Mouse (Mus musculus) liver, adult 2 months (tissue): ENCODE measurements at regions not wholly inside any gene's neighbourhood (a gene's known extent, or its start where the extent isn't known, plus 50 kb on each side); places are given as distances from the start of the nearest gene placed in this dataset.

Experiments
- DNase-seq: peaks from one replicate; pipeline ENCODE4 v3.0.0-alpha.2; 2011; ENCODE audit warnings: low read depth, low spot score; ENCODE audit errors: extremely low read depth
- H3K27ac ChIP-seq: fragments of 200-500 bp; replicated peaks from 2 replicates; pipeline ENCODE4 v1.5.1; 2012; ENCODE audit warnings: low read depth, mild to moderate bottlenecking, control low read depth, inconsistent platforms, low read length; ENCODE audit not compliant: insufficient read depth
- H3K27me3 ChIP-seq: fragments of 200-500 bp; 2 replicates; pipeline ENCODE4 v1.6.1; 2012; ENCODE audit warnings: mild to moderate bottlenecking, moderate library complexity, low read length, inconsistent platforms; ENCODE audit not compliant: control insufficient read depth, insufficient read depth
- H3K36me3 ChIP-seq: fragments of 200-500 bp; 2 replicates; pipeline ENCODE4 v1.6.1; 2012; ENCODE audit warnings: low read length, inconsistent platforms; ENCODE audit not compliant: control insufficient read depth, insufficient read depth
- H3K4me1 ChIP-seq: fragments of 200-500 bp; 2 replicates; pipeline ENCODE4 v1.6.1; 2011; ENCODE audit warnings: low read length; ENCODE audit not compliant: control insufficient read depth, insufficient read depth
- H3K4me3 ChIP-seq: fragments of 200-500 bp; 2 replicates; pipeline ENCODE4 v1.5.1; 2011; ENCODE audit warnings: low read depth, mild to moderate bottlenecking, control low read depth, low read length, moderate library complexity; ENCODE audit not compliant: insufficient read depth
- H3K79me2 ChIP-seq: fragments of 200-500 bp; 2 replicates; pipeline ENCODE4 v1.6.1; 2012; ENCODE audit warnings: inconsistent platforms, mild to moderate bottlenecking, low read length, moderate library complexity; ENCODE audit not compliant: control insufficient read depth, insufficient read depth
- H3K9ac ChIP-seq: fragments of 200-500 bp; 2 replicates; pipeline ENCODE4 v1.6.1; 2012; ENCODE audit warnings: low read depth, mild to moderate bottlenecking, control low read depth, inconsistent platforms, low read length
- CTCF ChIP-seq: fragments of 200-500 bp; IDR thresholded peaks from 2 replicates; pipeline ENCODE4 v1.5.1; 2011; ENCODE audit warnings: low read depth, low read length, control low read depth
- POLR2A ChIP-seq: fragments of 200-500 bp; IDR thresholded peaks from 2 replicates; pipeline ENCODE4 v1.6.1; 2011; ENCODE audit warnings: low read length, control low read depth; ENCODE audit not compliant: insufficient read depth; ENCODE audit errors: extremely low read depth
- WGBS: fragments of 180-500 bp; shearing (Covaris S2); methylation state at CpG from one replicate; pipeline ENCODE4 v1.1.7; 2018; 5-methylcytosine and 5-hydroxymethylcytosine counted together

- Histone ChIP-seq H3K4me1 (no peaks in the 10 kb centered on the region), H3K27ac (no peak overlapping the region), H3K79me2 (no peaks in the 10 kb centered on the region), H3K9ac (no peak overlapping the region), H3K4me3 (no peak overlapping the region), H3K36me3 (no peaks in the 10 kb centered on the region), H3K27me3 (no peaks in the 10 kb centered on the region)
- no peak for DNase-seq
- WGBS: 81% methylated on average over 12 of the region's 12 CpGs
- TF ChIP-seq POLR2A (no peak), CTCF (no peak)
Observed at GRCm38 (mm10) chr9:101424974-101425670, 173.5 kb upstream of the Ppp2r3a start.

DNA sequence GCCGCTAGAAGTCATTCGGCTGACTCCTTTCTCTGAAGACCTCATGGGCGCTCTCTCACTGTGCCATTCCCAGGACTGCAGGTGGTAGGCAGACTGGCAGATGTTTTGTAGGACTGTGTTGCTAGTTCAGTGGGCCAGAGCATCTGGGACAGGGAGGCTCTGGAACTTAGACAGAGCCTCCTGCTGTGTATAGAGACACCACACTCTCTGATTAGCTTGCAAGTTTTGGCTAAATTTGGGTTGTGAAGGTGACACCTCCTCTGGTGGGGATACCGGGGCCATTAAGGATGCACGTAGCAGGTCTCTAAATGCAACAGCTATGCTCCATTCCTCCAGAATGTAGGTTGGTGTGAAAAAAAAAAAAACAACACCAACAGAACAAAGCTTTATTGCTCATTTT is 171.4 kb upstream of the Ppp2r3a start:
- no peaks in the 10 kb centered on the region for H3K27me3 ChIP-seq
- H3K27ac ChIP-seq: no peak overlapping the region
- no peak for TF ChIP-seq CTCF
- TF ChIP-seq POLR2A: no peak
- no peak overlapping the region for H3K9ac ChIP-seq
- no peaks in the 10 kb centered on the region for H3K79me2 ChIP-seq
- 95% methylated on average over 5 of the region's 5 CpGs for WGBS
- no peak overlapping the region for H3K4me3 ChIP-seq
- no peak for DNase-seq
- no peaks in the 10 kb centered on the region for H3K36me3 ChIP-seq
- no peaks in the 10 kb centered on the region for H3K4me1 ChIP-seq

- TF ChIP-seq CTCF (no peak), POLR2A (no peak)
- H3K36me3 ChIP-seq: no peaks in the 10 kb centered on the region
- no peak for DNase-seq
- no peak overlapping the region for H3K27ac ChIP-seq
- H3K79me2 ChIP-seq: no peaks in the 10 kb centered on the region
- H3K27me3 ChIP-seq: no peaks in the 10 kb centered on the region
- H3K4me3 ChIP-seq: no peak overlapping the region
- no peak overlapping the region for H3K9ac ChIP-seq
- 79% methylated on average over 11 of the region's 11 CpGs for WGBS
- H3K4me1 ChIP-seq: no peaks in the 10 kb centered on the region
Observed at GRCm38 (mm10) chr9:101422006-101422405, 170.4 kb upstream of the Ppp2r3a start.

DNA sequence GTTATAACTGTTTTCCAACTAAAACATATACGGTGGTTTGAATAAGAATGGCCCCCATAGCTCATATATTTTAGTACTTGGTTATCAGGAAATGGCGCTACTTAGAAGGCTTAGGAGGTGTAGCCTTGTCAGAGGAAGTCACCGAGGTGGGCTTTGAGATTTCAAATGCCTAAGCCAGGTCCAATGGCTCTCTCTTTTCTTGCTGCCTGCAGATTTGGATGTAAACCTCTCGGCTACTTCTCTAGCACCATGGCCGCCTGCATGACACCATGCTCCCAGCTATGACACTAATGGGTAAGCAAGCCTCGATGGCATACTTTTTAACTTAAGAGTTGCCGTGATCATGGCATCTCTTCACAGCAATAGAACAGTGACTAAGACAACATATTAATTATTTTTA is 169.5 kb upstream of the Ppp2r3a start:
- no peaks in the 10 kb centered on the region for H3K27me3 ChIP-seq
- 89% methylated on average over 7 of the region's 7 CpGs for WGBS
- H3K79me2 ChIP-seq: no peaks in the 10 kb centered on the region
- TF ChIP-seq POLR2A: no peak
- TF ChIP-seq CTCF: no peak
- no peak overlapping the region for H3K27ac ChIP-seq
- DNase-seq: no peak
- H3K4me1 ChIP-seq: no peaks in the 10 kb centered on the region
- no peak overlapping the region for H3K9ac ChIP-seq
- no peak overlapping the region for H3K4me3 ChIP-seq
- no peaks in the 10 kb centered on the region for H3K36me3 ChIP-seq

DNA sequence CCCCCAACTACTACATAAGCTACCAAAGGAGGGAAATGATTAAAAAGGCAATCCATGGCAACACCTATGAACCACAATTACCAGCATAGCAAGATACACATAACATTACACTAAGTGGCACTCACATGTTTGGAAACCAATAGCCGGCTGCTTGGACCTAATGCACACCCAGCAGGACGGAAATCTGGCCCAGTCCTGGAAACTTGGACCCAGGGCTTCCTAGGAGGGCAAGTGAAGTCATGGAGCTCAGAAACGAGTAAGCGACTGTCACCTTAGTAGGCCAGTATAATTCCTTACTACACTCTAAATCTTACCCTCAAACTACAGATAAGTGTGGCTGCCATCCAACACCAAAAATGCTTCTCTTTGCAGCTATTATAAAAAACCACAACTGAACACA is 168.6 kb upstream of the Ppp2r3a start:
- TF ChIP-seq CTCF: no peak
- no peak for TF ChIP-seq POLR2A
- H3K36me3 ChIP-seq: no peaks in the 10 kb centered on the region
- H3K27ac ChIP-seq: no peak overlapping the region
- no peaks in the 10 kb centered on the region for H3K27me3 ChIP-seq
- no peaks in the 10 kb centered on the region for H3K79me2 ChIP-seq
- DNase-seq: no peak
- H3K4me1 ChIP-seq: no peaks in the 10 kb centered on the region
- no peak overlapping the region for H3K9ac ChIP-seq
- no peak overlapping the region for H3K4me3 ChIP-seq
- WGBS: 87% methylated on average over 4 of the region's 4 CpGs

GRCm38 (mm10) chr9:101417660-101418059 is 166.1 kb upstream of the Ppp2r3a start:
- Histone ChIP-seq H3K4me1 (no peaks in the 10 kb centered on the region), H3K79me2 (no peaks in the 10 kb centered on the region), H3K27me3 (no peaks in the 10 kb centered on the region), H3K4me3 (no peak overlapping the region), H3K36me3 (no peaks in the 10 kb centered on the region), H3K27ac (no peak overlapping the region), H3K9ac (no peak overlapping the region)
- TF ChIP-seq CTCF (no peak), POLR2A (no peak)
- 88% methylated on average over 2 of the region's 2 CpGs for WGBS
- DNase-seq: no peak
